Mouse (Mus musculus): ENCODE measurements around the gene Ugt1a5. TPM values are rescaled to one million over a fixed set of nuclear protein-coding genes. Genes with fewer than 3 reads are reported as not detected.
"Not testable (repeated sequence)": the region's sequence is repeated elsewhere in the genome, so short reads cannot be mapped to it uniquely, and the experiment has no call there.

Ugt1a5 gene
- total and polyA plus RNA-seq, 3 experiments = not detected

GRCm38 (mm10) chr1:88138145-88138544, 27.7 kb upstream of the Ugt1a5 start:
- Histone ChIP-seq H3K36me3 (ENCODE audit: control insufficient read depth in 1 of 2, insufficient read depth in 2 of 2, low read length in 2 of 2) (no peaks in the 10 kb centered on the region), H3K4me3 (ENCODE audit: control insufficient read depth in 1 of 2, insufficient read depth in 1 of 2, low read depth in 2 of 2, low read length in 2 of 2) (no peak overlapping the region), H3K79me2 (ENCODE audit: control insufficient read depth, insufficient read depth, low read length, poor library complexity) (no peaks in the 10 kb centered on the region), H3K4me1 (ENCODE audit: control insufficient read depth in 1 of 2, insufficient read depth in 2 of 2, low read length in 2 of 2) (no peaks in the 10 kb centered on the region), H3K9ac (ENCODE audit: control insufficient read depth, low read depth, low read length, poor library complexity, severe bottlenecking) (no peak overlapping the region), H3K9me3 (replicated peaks; ENCODE audit: insufficient read depth, low read length) (no peaks in the 10 kb centered on the region), H3K27ac (ENCODE audit: control insufficient read depth, low read depth, low read length) (no peak overlapping the region), H3K27me3 (ENCODE audit: control insufficient read depth in 1 of 2, insufficient read depth in 2 of 2, low read length in 2 of 2) (no peaks in the 10 kb centered on the region)
- no peak for DNase-seq (ENCODE audit: low read depth, low spot score)
- TF ChIP-seq MAFK (IDR thresholded peaks at IDR 0.05; ENCODE audit: borderline replicate concordance, low read depth, low read length) (no peak), E2F4 (IDR thresholded peaks at IDR 0.05; ENCODE audit: borderline replicate concordance, low read depth, low read length) (no peak), CTCF (IDR thresholded peaks at IDR 0.05 in 2 of 3, conservative IDR thresholded peaks at IDR 0.05 in 1 of 3; ENCODE audit: control insufficient read depth in 1 of 3, insufficient read depth in 1 of 3, low read depth in 2 of 3, low read length in 3 of 3, poor library complexity in 1 of 3, severe bottlenecking in 1 of 3) (no peak), SIN3A (IDR thresholded peaks at IDR 0.05; ENCODE audit: low read length) (no peak), HCFC1 (IDR thresholded peaks at IDR 0.05; ENCODE audit: low read depth, low read length) (no peak), NELFE (IDR thresholded peaks at IDR 0.05; ENCODE audit: low read depth, low read length) (no peak), TBP (IDR thresholded peaks at IDR 0.05; ENCODE audit: low read depth, low read length) (no peak)

DNA sequence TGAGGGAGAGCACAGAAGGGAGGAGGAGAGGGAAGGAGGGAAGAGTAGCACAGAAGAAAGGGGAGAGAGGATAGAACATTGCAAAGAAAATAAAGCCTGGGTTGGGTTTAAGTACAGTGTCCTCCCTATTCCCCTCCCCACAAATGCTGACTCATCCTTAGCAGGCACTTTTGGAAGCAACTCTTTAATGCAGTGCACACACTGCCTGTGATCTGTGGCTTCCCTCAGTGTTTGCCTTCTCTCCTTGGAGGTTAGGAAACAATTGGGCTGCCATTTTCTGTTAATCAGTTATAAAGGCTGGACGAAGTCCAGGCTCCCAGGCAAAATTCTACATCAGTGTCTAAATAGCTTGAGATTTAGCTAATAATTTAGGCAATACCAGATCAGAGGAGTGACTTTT, 25.3 kb upstream of the Ugt1a5 start:
- DNase-seq (ENCODE audit: low read depth, low spot score); H3K4me1 ChIP-seq (ENCODE audit: control insufficient read depth in 1 of 2, insufficient read depth in 2 of 2, low read length in 2 of 2); H3K9me3 ChIP-seq (replicated peaks; ENCODE audit: insufficient read depth, low read length); H3K36me3 ChIP-seq (ENCODE audit: control insufficient read depth in 1 of 2, insufficient read depth in 2 of 2, low read length in 2 of 2); H3K79me2 ChIP-seq (ENCODE audit: control insufficient read depth, insufficient read depth, low read length, poor library complexity); H3K27ac ChIP-seq (ENCODE audit: control insufficient read depth, low read depth, low read length); H3K9ac ChIP-seq (ENCODE audit: control insufficient read depth, low read depth, low read length, poor library complexity, severe bottlenecking); H3K27me3 ChIP-seq (ENCODE audit: control insufficient read depth in 1 of 2, insufficient read depth in 2 of 2, low read length in 2 of 2); H3K4me3 ChIP-seq (ENCODE audit: control insufficient read depth in 1 of 2, insufficient read depth in 1 of 2, low read depth in 2 of 2, low read length in 2 of 2): not testable (repeated sequence)

GRCm38 (mm10) chr1:88143966-88144675, 21.7 kb upstream of the Ugt1a5 start:
- not testable (repeated sequence) for H3K36me3 ChIP-seq (ENCODE audit: control insufficient read depth in 1 of 2, insufficient read depth in 2 of 2, low read length in 2 of 2); H3K9ac ChIP-seq (ENCODE audit: control insufficient read depth, low read depth, low read length, poor library complexity, severe bottlenecking); H3K9me3 ChIP-seq (replicated peaks; ENCODE audit: insufficient read depth, low read length); H3K27ac ChIP-seq (ENCODE audit: control insufficient read depth, low read depth, low read length); H3K27me3 ChIP-seq (ENCODE audit: control insufficient read depth in 1 of 2, insufficient read depth in 2 of 2, low read length in 2 of 2); H3K79me2 ChIP-seq (ENCODE audit: control insufficient read depth, insufficient read depth, low read length, poor library complexity); H3K4me1 ChIP-seq (ENCODE audit: control insufficient read depth in 1 of 2, insufficient read depth in 2 of 2, low read length in 2 of 2); H3K4me3 ChIP-seq (ENCODE audit: control insufficient read depth in 1 of 2, insufficient read depth in 1 of 2, low read depth in 2 of 2, low read length in 2 of 2)
- peak; percentile 40 for DNase-seq (ENCODE audit: low read depth, low spot score)
- peak; percentile 41 for TF ChIP-seq SMC3 (IDR thresholded peaks at IDR 0.05; ENCODE audit: low read depth, low read length)
- TF ChIP-seq CTCF (IDR thresholded peaks at IDR 0.05 in 2 of 3, conservative IDR thresholded peaks at IDR 0.05 in 1 of 3; ENCODE audit: control insufficient read depth in 1 of 3, insufficient read depth in 1 of 3, low read depth in 2 of 3, low read length in 3 of 3, poor library complexity in 1 of 3, severe bottlenecking in 1 of 3) = peak; percentile 33 to 55 (median 44); a peak in 4 of 6 replicates
- TF ChIP-seq RAD21 (IDR thresholded peaks at IDR 0.05; ENCODE audit: low read depth, low read length) = peak; percentile 33
